Mouse (Mus musculus) limb, embryonic 15.5 days (tissue): ENCODE measurements around the gene Sox5. TPM values are rescaled to one million over a fixed set of nuclear protein-coding genes. Genes with fewer than 3 reads are reported as not detected.

Experiments used
- ATAC-seq: fragments of 200-750 bp; cut with Nextera tagmentation; 2 replicates; pipeline ENCODE4 v1.8.0; 2017; ENCODE audit warnings: low read depth, moderate TSS enrichment; ENCODE audit not compliant: insufficient number of reproducible peaks, low FRiP score, low TSS enrichment
- H3K27ac ChIP-seq: fragments of 300-500 bp; sonication (generic); 2 replicates; pipeline ENCODE4 v1.5.1; 2015; ENCODE audit warnings: moderate library complexity, mild to moderate bottlenecking, inconsistent platforms
- H3K27me3 ChIP-seq: fragments of 300-500 bp; sonication (generic); 2 replicates; pipeline ENCODE4 v1.6.1; 2015; ENCODE audit warnings: inconsistent platforms
- H3K36me3 ChIP-seq: fragments of 300-500 bp; sonication (generic); 2 replicates; pipeline ENCODE4 v1.6.1; 2015; ENCODE audit warnings: inconsistent platforms
- H3K4me1 ChIP-seq: fragments of 300-500 bp; sonication (generic); 2 replicates; pipeline ENCODE4 v1.6.1; 2015; ENCODE audit warnings: inconsistent platforms
- H3K4me2 ChIP-seq: fragments of 300-500 bp; sonication (generic); 2 replicates; pipeline ENCODE4 v1.6.1; 2015; ENCODE audit warnings: mild to moderate bottlenecking, inconsistent platforms
- H3K4me3 ChIP-seq: fragments of 300-500 bp; sonication (generic); 2 replicates; pipeline ENCODE4 v1.5.1; 2015; ENCODE audit warnings: mild to moderate bottlenecking, inconsistent platforms
- H3K9ac ChIP-seq: fragments of 300-500 bp; sonication (generic); 2 replicates; pipeline ENCODE4 v1.6.1; 2015; ENCODE audit warnings: inconsistent platforms
- H3K9me3 ChIP-seq: fragments of 300-500 bp; sonication (generic); 2 replicates; pipeline ENCODE4 v1.6.1; 2016; ENCODE audit warnings: inconsistent platforms
- WGBS: fragments of 180-500 bp; shearing (Covaris S2); methylation state at CpG from one replicate; pipeline ENCODE4 v1.1.7; 2015; 5-methylcytosine and 5-hydroxymethylcytosine counted together
- polyA plus RNA-seq: library from polyadenylated mRNA; unstranded; fragments of >200 nt; fragmentation: Nextera tagmentation; extraction: Ambion mirVana; gene quantifications from 2 replicates; pipeline ENCODE4 v1.2.1, GENCODE M21; 2015

Gene Sox5
- polyA plus RNA-seq, 1 experiment from 2014 or later, result 36.0 TPM

DNA sequence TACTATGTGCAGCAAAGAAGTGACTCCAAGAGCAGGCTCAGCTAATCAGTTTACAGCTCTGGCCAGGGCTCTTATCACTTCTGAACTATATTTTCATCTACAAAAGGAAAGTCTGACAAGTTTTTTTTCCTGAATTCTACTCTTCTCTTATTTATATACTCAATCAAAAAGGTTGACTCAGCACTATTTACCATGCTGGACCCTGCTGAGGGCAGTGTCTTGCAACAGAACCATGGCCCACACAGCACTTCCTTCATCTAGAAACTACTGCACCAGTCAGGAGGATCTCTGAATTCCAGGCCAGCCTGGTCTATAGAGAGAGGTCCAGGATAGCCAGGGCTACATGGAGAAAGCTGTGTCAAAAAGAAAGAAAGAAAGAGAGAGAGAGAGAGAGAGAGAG is 771.5 kb downstream of the Sox5 start:
- H3K4me2 ChIP-seq, result no peak overlapping the region
- ATAC-seq, result no peak

DNA sequence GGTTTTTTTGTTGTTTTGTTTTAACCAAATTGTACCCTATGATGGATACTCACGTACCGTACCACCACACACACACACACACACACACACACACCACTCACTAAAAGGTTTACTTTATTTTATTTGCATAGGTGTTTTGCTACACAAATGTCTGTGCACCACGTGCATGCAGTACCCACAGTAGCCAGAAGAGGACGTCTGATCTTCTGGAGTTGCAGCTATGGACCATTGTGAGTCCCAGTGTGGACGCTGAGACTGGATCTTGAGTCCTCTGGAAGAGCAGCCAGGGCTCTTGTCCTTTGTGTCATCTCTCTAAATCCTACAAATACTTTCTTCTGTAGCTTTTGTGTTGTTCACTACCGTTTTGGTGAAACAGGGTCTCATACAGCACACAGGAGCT is 776.6 kb downstream of the Sox5 start:
- H3K4me2 ChIP-seq, result no peak overlapping the region
- ATAC-seq, result no peak
- H3K27ac ChIP-seq, result no peak overlapping the region
- H3K36me3 ChIP-seq, result no peaks in the 10 kb centered on the region
- 90% methylated on average over 6 of the region's 6 CpGs for WGBS
- no peaks in the 10 kb centered on the region for H3K27me3 ChIP-seq
- H3K4me1 ChIP-seq, result no peaks in the 10 kb centered on the region
- no peak overlapping the region for H3K9ac ChIP-seq
- H3K9me3 ChIP-seq, result no peaks in the 10 kb centered on the region
- no peak overlapping the region for H3K4me3 ChIP-seq

More for the DNA sequence above, 771.5 kb downstream of the Sox5 start:
- no peaks in the 10 kb centered on the region for H3K36me3 ChIP-seq
- H3K9ac ChIP-seq, result no peak overlapping the region
- H3K4me1 ChIP-seq, result no peaks in the 10 kb centered on the region
- no peak overlapping the region for H3K27ac ChIP-seq
- H3K9me3 ChIP-seq, result no peaks in the 10 kb centered on the region
- no peak overlapping the region for H3K4me3 ChIP-seq
- no peaks in the 10 kb centered on the region for H3K27me3 ChIP-seq

DNA sequence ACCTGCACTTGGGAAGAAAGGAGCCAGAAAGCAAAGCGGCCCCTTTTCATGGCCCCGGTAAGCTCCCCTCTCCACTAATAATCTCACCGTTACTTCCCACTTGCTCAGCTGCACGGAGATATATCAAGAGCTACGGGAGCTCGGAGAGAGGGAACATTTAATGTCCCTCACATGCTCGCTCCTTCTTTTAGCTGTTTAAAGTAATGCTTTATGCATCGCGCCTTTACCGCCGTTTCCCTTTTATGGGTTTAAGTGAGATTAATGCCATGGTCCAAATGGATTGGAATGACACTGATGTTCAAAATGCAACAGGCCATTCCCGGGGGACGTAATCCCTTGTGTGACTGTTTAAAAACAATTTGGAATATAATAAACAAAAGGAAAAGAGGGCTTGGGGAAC is 783.6 kb downstream of the Sox5 start:
- Histone ChIP-seq H3K36me3 (no peaks in the 10 kb centered on the region), H3K9me3 (no peaks in the 10 kb centered on the region), H3K4me3 (no peak overlapping the region), H3K9ac (no peak overlapping the region), H3K27me3 (no peaks in the 10 kb centered on the region), H3K4me2 (no peak overlapping the region), H3K4me1 (peaks cover 6% of the 10 kb centered on the region; the same call in 1 of the 2 replicates), H3K27ac (no peak overlapping the region)
- WGBS, result 39% methylated on average over 13 of the region's 13 CpGs
- no peak for ATAC-seq

DNA sequence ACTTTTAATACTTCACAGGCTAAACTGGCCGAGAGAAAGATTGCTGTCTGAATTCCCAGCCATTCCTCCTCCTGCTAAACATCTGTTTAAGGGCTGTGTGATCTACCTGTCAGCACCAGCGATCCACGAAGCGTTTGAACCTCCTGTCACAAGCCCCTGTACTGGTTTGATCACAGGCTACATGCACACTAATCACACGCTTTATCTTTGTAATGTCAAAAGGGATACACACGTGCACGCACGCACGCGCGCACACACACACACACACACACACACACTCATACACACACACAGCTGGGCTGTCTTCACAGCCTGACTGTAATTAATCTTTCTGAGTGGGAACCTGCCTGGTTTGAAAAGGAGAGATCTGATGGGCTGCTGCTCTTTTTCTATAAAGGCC is 784.2 kb downstream of the Sox5 start:
- 49% methylated on average over 11 of the region's 11 CpGs for WGBS
- no peaks in the 10 kb centered on the region for H3K27me3 ChIP-seq
- peaks cover 6% of the 10 kb centered on the region; the same call in 1 of the 2 replicates for H3K4me1 ChIP-seq
- H3K9ac ChIP-seq, result no peak overlapping the region
- H3K4me3 ChIP-seq, result no peak overlapping the region
- no peaks in the 10 kb centered on the region for H3K36me3 ChIP-seq
- ATAC-seq, result no peak
- H3K27ac ChIP-seq, result no peak overlapping the region
- H3K9me3 ChIP-seq, result no peaks in the 10 kb centered on the region
- no peak overlapping the region for H3K4me2 ChIP-seq

DNA sequence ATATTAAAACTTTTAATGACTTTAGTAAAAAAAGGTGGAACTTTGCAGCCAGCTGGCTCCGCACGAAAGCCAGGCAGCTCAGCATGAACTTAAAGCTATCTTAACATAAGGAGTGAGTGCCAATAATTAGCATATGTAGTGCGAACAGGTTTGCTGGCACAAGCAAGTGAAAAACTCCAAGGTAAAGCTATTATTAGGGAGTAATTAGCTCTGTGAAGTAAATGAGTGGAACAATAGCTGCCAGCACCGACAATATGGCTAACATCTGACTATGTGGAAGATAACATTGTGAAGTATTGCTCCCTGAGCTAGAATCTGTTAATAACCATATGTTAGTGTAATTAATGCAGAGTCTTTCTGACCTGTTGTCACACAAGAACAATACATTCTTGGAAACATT is 786.7 kb downstream of the Sox5 start:
- Histone ChIP-seq H3K36me3 (no peaks in the 10 kb centered on the region), H3K27me3 (no peaks in the 10 kb centered on the region), H3K4me1 (peaks cover 6% of the 10 kb centered on the region; the same call in 1 of the 2 replicates), H3K9me3 (no peaks in the 10 kb centered on the region), H3K27ac (no peak overlapping the region), H3K4me2 (no peak overlapping the region), H3K9ac (no peak overlapping the region), H3K4me3 (no peak overlapping the region)
- 22% methylated on average over 4 of the region's 4 CpGs for WGBS
- ATAC-seq, result no peak

DNA sequence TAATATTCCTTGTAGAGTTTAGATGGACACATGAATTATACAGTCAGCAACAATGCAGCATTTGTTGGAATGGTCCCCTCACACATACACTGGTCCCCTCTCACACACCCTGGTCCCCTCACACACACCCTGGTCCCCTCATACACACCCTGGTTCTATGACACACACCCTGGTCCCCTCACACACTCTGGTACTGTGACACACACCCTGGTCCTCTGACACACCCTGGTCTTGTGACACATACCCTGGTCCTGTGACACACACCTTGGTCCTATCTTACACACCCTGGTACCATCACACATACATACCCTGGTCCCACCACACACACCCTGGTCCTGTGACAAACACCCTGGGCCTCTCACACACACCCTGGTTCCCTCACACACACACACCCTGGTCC is 794.2 kb downstream of the Sox5 start:
- H3K27me3 ChIP-seq, result 0 out of 2 replicates have a peak, but pooled peaks cover 3% of the 10 kb centered on the region
- no peak overlapping the region for H3K27ac ChIP-seq
- H3K4me1 ChIP-seq, result no peaks in the 10 kb centered on the region
- ATAC-seq, result 0 out of 2 replicates have a peak, but pooled peaks have one; percentile 14
- H3K9me3 ChIP-seq, result no peaks in the 10 kb centered on the region
- no peak overlapping the region for H3K9ac ChIP-seq
- no peak overlapping the region for H3K4me2 ChIP-seq
- no peak overlapping the region for H3K4me3 ChIP-seq
- no peaks in the 10 kb centered on the region for H3K36me3 ChIP-seq

DNA sequence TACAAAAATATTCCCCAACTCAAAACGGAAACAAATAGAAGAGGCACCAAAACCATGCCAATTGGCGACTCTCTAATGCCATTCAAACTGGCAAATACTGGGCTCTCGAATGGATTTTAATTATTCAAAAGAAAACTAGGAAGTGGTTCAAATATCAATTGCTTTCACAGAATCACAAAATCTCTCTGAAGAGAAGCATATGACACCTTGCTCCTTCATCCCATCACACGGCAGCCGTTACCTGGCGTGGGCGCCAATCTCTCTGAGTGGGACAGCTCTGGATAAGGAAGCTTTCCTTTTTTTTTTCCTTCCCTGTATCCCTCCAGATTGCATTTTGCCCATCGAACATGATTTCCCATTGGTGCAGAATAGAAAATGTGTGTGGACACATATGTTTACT is 801.6 kb downstream of the Sox5 start:
- WGBS, result 88% methylated on average over 8 of the region's 8 CpGs
- H3K27me3 ChIP-seq, result 0 out of 2 replicates have a peak, but pooled peaks cover 3% of the 10 kb centered on the region
- no peak overlapping the region for H3K4me3 ChIP-seq
- no peak overlapping the region for H3K9ac ChIP-seq
- H3K9me3 ChIP-seq, result no peaks in the 10 kb centered on the region
- ATAC-seq, result no peak
- no peak overlapping the region for H3K4me2 ChIP-seq
- no peaks in the 10 kb centered on the region for H3K4me1 ChIP-seq
- H3K27ac ChIP-seq, result no peak overlapping the region
- H3K36me3 ChIP-seq, result no peaks in the 10 kb centered on the region

DNA sequence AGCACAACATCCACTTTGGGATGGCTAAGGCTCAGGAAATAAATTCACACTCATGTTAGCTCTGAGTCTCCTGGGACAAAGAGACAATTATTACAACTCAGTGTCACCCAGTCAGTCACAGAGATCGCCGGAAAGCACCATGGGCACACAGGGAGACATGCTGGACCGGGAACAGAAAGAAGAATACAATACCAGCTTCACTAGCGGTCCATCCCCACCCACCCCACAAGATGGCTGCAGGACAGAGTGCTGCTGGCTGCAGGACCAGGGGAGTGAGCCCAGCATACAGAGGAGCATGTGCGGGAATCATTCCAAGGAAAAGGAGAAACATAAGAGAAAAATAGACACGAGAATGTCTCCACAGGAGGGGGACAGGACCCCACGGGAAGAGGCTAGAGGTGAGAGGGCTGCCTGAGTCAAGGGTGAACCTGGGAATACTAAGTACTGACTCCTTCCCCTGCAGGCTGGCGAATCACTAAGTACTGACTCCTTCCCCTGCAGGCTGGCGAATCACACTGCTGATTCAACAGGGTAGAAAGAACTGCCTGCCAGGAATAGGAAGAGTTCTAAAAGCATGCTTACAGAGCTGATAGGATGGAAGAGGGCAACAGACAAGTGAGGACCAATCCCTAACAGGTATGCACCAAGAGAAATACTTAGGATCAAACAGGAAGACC is 813.9 kb downstream of the Sox5 start:
- Histone ChIP-seq H3K4me1 (0 out of 2 replicates have a peak, but pooled peaks cover 2% of the 10 kb centered on the region), H3K27me3 (no peaks in the 10 kb centered on the region), H3K9me3 (no peaks in the 10 kb centered on the region), H3K9ac (no peak overlapping the region), H3K4me2 (no peak overlapping the region), H3K36me3 (no peaks in the 10 kb centered on the region), H3K27ac (no peak overlapping the region), H3K4me3 (no peak overlapping the region)
- no peak for ATAC-seq
- WGBS, result 68% methylated on average over 9 of the region's 9 CpGs

DNA sequence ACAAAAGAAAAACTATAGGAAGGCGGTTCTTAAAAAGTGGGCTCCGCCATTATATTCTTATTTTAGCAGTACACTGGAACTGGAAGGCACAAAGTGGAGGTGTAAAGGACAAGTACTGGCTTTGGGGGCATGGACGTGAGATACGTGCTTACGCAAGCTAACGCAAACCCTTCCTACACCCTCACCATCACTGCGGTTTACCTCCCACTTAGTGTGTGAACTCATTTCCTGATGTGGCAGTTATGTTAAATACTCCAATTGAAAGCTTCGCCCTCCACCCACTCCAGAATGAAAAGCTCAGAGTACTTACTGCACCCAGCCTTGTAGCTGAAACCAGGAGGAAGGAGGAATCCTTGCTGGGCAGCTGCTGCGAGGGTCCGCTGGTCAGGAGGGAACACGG is 821.3 kb downstream of the Sox5 start:
- ATAC-seq, result no peak
- H3K9ac ChIP-seq, result no peak overlapping the region
- 90% methylated on average over 11 of the region's 11 CpGs for WGBS
- no peaks in the 10 kb centered on the region for H3K27me3 ChIP-seq
- no peaks in the 10 kb centered on the region for H3K9me3 ChIP-seq
- H3K36me3 ChIP-seq, result no peaks in the 10 kb centered on the region
- H3K4me1 ChIP-seq, result peaks cover 2% of the 10 kb centered on the region; the same call in 1 of the 2 replicates
- H3K4me2 ChIP-seq, result no peak overlapping the region
- H3K4me3 ChIP-seq, result no peak overlapping the region
- no peak overlapping the region for H3K27ac ChIP-seq

DNA sequence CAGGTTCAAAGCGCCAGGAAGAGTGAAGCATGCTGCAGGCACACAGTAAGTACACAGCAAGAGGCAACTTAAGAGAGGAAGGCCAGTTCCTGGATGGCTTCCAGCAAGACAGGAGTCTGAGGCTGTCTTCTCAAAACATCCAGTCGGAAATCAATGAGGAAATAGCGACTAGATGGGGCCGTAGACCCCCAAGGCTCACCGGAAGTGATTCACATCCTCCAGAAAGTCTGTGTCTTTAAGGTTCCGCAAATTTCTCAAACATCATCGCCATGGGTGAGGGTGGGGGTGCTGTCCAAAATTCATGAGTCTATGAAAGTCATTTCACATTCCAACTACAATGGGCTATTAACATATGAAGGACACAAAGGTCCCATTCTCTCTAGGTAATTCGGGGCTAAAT is 821.7 kb downstream of the Sox5 start:
- no peaks in the 10 kb centered on the region for H3K36me3 ChIP-seq
- H3K27ac ChIP-seq, result no peak overlapping the region
- H3K9me3 ChIP-seq, result no peaks in the 10 kb centered on the region
- H3K9ac ChIP-seq, result no peak overlapping the region
- 84% methylated on average over 8 of the region's 8 CpGs for WGBS
- H3K4me1 ChIP-seq, result peaks cover 2% of the 10 kb centered on the region; the same call in 1 of the 2 replicates
- ATAC-seq, result no peak
- no peaks in the 10 kb centered on the region for H3K27me3 ChIP-seq
- no peak overlapping the region for H3K4me2 ChIP-seq
- H3K4me3 ChIP-seq, result no peak overlapping the region

DNA sequence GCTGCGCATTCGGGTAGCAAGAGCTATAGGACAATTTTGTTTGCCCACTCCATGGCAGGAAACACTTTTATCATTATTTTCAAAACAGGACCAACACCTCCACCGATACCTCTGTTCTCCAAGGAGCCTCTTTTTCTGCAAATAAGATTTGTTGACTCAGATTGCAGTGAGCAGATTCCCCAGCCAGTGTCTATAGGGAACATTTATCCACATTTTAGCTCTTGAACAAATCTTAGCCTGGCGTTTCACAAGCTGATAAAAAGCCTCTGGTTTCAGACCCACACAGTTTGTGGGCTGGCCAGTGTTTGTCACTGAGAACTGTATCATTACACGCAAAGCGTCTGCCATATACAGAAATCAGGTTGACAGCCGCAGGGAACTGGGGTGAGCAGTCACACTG is 823.4 kb downstream of the Sox5 start:
- no peak overlapping the region for H3K27ac ChIP-seq
- H3K4me2 ChIP-seq, result no peak overlapping the region
- no peaks in the 10 kb centered on the region for H3K27me3 ChIP-seq
- no peaks in the 10 kb centered on the region for H3K36me3 ChIP-seq
- no peak for ATAC-seq
- 73% methylated on average over 7 of the region's 7 CpGs for WGBS
- no peak overlapping the region for H3K4me3 ChIP-seq
- H3K4me1 ChIP-seq, result peaks cover 2% of the 10 kb centered on the region; the same call in 1 of the 2 replicates
- H3K9me3 ChIP-seq, result no peaks in the 10 kb centered on the region
- H3K9ac ChIP-seq, result no peak overlapping the region

DNA sequence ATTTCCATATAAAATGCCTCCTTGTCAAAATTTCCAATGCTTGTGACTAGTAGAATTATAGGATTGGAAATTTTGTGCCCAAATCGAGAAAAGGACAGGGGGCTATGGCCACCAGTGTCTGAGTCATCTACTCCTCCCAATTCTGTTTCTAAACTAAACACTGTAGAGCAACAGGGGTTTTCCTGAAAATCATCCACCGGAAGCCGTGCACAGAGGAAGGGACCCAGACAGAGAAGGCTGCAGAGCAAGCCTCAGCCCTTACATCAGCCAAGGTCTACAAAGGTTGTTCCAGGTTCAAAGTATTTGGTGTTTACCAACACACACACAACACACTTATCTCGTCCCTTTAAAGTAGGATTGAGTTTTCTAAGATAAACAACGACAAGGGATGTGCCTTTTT is 824.7 kb downstream of the Sox5 start:
- H3K4me2 ChIP-seq, result no peak overlapping the region
- WGBS, result 75% methylated on average over 5 of the region's 5 CpGs

More for the DNA sequence above, 824.7 kb downstream of the Sox5 start:
- no peak overlapping the region for H3K4me3 ChIP-seq
- no peaks in the 10 kb centered on the region for H3K36me3 ChIP-seq
- peaks cover 2% of the 10 kb centered on the region; the same call in 1 of the 2 replicates for H3K4me1 ChIP-seq
- no peaks in the 10 kb centered on the region for H3K27me3 ChIP-seq
- H3K9me3 ChIP-seq, result no peaks in the 10 kb centered on the region
- ATAC-seq, result no peak
- H3K9ac ChIP-seq, result no peak overlapping the region
- no peak overlapping the region for H3K27ac ChIP-seq
